Mouse (Mus musculus): Measurements from ENCODE around the gene Creb5.

Creb5 gene

GRCm38 (mm10) chr6:53644971-53645370, 357.9 kb downstream of the Creb5 start:
- DNase-seq (ENCODE audit: low read depth): no peak

GRCm38 (mm10) chr6:53649782-53650181, 362.7 kb downstream of the Creb5 start:
- DNase-seq (ENCODE audit: low read depth): no peak

GRCm38 (mm10) chr6:53652691-53653090, 365.6 kb downstream of the Creb5 start:
- DNase-seq (ENCODE audit: low read depth): no peak

DNA sequence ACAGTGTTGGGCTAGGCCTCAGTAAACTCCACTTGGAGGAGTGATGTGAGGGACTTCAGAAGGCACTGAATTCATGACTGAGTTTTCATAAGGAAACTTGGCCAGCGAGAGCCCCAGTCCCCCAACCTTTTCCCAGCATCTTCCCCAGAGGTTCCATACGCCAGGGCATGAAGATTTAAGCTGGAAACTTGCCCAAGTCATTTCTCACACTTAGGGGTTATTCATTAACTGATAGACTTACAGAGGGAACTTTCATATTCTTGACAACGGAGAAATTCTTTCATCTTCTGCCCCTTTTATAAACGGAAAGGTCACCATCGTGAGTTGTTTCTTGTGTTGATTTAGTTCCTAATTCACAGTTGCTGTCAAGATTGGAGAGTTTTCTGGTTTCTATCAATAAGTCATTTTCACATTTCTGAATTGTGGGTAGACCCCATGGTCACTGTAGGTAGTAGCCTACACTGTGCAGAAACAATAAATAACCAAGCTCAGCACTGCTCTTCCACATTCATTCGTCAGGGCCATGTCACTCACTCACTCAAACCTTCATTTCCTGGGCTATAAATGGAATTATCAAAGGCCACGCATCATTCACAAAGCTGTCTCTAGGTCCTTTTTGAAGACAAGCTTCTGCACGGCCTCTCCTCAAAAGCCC, 366.8 kb downstream of the Creb5 start:
- DNase-seq (ENCODE audit: low read depth): no peak

DNA sequence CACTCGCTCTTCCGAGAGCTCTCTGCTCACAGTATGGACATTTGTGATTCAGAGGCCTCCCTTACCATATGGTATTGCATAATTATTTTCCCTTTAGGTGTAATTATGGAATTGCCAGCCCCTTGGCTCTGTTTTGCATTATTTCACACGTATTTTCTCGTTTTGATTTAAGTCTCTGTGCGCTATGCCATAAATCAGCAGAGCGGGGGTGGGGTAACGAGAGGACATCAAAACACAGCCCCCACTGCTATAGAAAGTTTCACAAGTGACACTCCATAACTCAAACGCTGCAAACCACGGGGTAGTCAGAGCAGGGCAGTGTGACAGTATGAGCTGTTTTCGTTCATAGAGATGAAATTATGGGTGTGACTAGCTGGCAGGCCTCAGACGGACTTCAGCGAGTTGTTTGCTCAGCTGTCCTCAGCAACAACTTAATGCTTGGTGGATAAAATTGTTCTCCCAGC, 367.3 kb downstream of the Creb5 start:
- DNase-seq (ENCODE audit: low read depth): no peak

DNA sequence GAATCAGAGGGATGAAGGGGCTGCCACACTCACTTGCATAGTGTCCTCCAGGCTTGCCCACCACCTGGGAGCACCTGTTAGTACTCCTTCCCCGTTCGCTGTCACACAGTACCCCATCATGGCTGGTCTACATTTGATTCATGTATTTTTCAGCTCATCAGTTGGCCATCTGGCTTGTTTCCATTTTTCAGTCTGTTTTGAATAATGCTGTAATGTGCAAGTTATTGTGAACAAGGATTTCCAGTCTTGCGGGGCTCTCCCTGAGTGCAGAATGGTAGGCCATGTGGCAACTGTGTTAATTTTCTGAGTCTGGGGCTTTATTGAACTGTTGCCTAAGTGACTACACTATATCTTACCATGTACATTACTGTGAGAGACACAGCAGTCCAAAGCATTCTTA, 369.4 kb downstream of the Creb5 start:
- no peak for DNase-seq (ENCODE audit: low read depth)

DNA sequence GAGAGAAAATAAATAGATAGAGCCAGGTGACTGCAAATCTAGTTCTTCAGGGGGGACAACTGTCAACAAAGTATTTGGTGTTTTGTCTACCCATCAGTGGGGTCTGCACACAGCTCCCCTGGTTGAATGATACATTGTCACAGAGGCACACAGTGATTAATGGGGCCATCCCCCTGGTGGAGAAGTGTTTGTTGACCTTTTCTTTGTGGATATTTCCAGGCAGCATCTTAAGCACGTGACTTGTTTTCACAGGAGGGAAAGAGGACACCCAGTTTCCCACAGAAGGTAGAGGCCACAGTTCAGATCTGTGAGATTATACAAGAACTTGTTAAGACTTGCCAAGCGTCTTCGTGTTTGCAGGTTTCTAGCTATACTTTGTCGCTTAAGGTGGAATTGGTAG, 370.4 kb downstream of the Creb5 start:
- DNase-seq (ENCODE audit: low read depth): no peak

DNA sequence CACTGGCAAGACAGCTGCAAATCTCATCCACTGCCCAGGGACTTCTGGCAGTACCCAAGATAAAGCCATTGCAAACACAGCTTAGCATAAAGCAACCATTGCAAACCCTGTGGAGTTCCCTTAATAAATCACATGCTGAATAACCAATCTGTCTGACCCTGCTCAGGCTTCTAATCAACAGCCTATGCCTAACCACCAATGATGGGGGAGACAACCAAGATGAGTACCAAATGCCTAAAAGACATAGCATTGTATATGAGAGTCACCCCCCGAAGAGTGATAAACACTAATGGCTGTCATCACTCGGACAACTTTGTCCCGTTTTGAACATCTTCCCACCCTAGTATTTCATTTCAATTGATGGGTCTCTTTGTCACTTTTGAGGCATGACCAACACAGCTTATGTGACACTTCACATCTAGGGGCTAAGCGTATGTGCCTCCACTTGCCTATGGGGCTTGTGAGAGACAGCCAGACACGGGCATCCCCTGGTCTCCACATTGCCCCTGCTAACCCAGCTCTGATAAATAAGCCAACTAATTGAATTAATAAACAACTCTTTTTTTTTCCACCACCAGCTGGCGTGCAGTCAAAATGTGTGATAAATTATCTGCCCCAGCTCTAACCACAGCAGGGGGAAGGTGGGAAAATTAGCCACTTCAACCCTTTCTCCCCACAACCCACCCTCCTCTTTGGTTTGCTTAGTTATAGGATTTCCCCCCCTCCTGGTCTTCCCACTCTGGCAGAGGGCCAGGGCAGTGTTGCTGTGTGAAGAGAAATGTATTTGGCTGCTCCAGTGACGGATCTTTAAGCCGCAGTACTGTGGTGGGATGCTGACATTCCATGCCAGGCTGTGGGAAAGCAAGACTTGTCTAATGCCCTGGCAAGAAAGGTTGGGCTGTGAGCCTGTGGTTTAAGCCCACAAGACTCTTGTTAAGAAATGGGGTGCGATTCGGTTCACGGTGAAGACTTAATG, 376.1 kb downstream of the Creb5 start:
- DNase-seq (ENCODE audit: low read depth): no peak

- no peak for DNase-seq (ENCODE audit: low read depth)
Measured at GRCm38 (mm10) chr6:53664759-53665158, 377.7 kb downstream of the Creb5 start.

DNA sequence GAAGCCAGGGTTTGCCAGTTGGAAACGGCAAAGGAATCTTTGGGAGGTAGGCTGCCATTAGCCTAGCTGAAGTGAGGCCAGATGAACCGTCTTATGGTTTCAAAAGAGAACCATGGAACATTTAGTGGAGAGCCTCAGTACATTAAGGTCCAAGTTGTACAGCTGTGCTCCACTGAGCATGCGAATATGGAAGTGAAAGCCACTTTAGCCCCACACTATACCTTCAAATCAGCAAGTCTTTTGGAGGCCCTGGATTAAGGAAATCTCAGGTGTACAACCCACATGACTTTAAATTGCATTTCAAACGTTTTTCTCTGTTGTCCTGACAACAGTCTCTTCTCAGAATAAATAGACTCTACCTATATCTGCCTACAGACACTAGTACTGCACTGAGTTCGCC, 379.4 kb downstream of the Creb5 start:
- no peak for DNase-seq (ENCODE audit: low read depth)

- no peak for DNase-seq (ENCODE audit: low read depth)
Measured at GRCm38 (mm10) chr6:53678307-53678706, 391.2 kb downstream of the Creb5 start.

DNA sequence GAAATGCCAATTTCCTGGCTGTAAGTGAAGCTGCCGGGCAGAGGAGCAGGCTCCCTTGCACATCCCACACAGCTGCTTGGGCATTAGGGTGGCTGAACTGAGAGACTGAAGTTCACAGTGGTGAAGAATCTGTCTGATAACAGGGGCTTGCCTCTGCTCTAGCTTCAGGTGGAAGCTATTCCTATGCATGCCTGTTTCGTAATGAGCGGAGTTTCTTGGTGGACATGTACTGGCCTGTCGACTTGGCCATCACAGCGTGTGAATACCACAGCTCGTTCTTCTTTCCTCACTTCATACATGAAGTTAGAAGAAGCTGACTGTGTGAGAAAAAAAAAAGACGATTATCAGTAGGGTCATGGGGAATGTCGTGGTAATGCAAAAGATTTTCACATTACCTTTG, 393.0 kb downstream of the Creb5 start:
- no peak for DNase-seq (ENCODE audit: low read depth)

- DNase-seq (ENCODE audit: low read depth): no peak
Measured at GRCm38 (mm10) chr6:53684416-53684815, 397.3 kb downstream of the Creb5 start.

DNA sequence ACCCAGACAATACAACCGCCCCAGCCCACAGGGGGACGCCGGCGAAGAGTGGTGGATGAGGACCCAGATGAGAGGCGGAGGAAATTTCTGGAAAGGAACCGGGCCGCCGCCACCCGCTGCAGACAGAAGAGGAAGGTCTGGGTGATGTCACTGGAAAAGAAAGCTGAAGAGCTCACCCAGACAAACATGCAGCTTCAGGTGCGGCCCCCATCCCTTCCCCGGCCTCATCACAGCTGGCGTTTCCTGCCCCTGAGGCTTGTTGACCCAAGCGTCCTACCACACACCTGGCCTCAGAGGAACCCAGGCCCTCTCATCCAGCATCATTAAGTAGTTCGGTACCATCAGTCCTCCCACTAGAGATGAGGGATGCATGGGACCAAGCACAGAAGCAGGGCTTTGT, 398.3 kb downstream of the Creb5 start:
- no peak for DNase-seq (ENCODE audit: low read depth)

GRCm38 (mm10) chr6:53688762-53689477, 401.9 kb downstream of the Creb5 start:
- no peak for DNase-seq (ENCODE audit: low read depth)

GRCm38 (mm10) chr6:53691006-53691405, 403.9 kb downstream of the Creb5 start:
- no peak for DNase-seq (ENCODE audit: low read depth)

GRCm38 (mm10) chr6:53695216-53695615, 408.1 kb downstream of the Creb5 start:
- no peak for DNase-seq (ENCODE audit: low read depth)

GRCm38 (mm10) chr6:53696471-53696870, 409.4 kb downstream of the Creb5 start:
- no peak for DNase-seq (ENCODE audit: low read depth)

GRCm38 (mm10) chr6:53696921-53697320, 409.9 kb downstream of the Creb5 start:
- DNase-seq (ENCODE audit: low read depth): no peak

GRCm38 (mm10) chr6:53698128-53698749, 411.2 kb downstream of the Creb5 start:
- no peak for DNase-seq (ENCODE audit: low read depth)

GRCm38 (mm10) chr6:53704440-53704839, 417.4 kb downstream of the Creb5 start:
- no peak for DNase-seq (ENCODE audit: low read depth)
